Mouse (Mus musculus) hindbrain, embryonic 13.5 days (tissue): ENCODE data around the gene Rgs9. TPM values are rescaled to one million over a fixed set of nuclear protein-coding genes. Genes with fewer than 3 reads are reported as not detected.
"Not testable (repeated sequence)": the region's sequence is repeated elsewhere in the genome, so short reads cannot be mapped to it uniquely, and the experiment has no call there.

Experiments
- ATAC-seq: fragments of 200-750 bp; cut with Nextera tagmentation; 2 replicates; pipeline ENCODE4 v1.8.0; 2017; ENCODE audit warnings: moderate TSS enrichment; ENCODE audit not compliant: low FRiP score
- H3K27ac ChIP-seq: fragments of 300-500 bp; sonication (generic); 2 replicates; pipeline ENCODE4 v1.5.1; 2015; ENCODE audit warnings: inconsistent platforms, mild to moderate bottlenecking, moderate library complexity
- H3K27me3 ChIP-seq: fragments of 300-500 bp; sonication (generic); 2 replicates; pipeline ENCODE4 v1.6.1; 2015; ENCODE audit warnings: mild to moderate bottlenecking, inconsistent platforms
- H3K36me3 ChIP-seq: fragments of 300-500 bp; sonication (generic); 2 replicates; pipeline ENCODE4 v1.6.1; 2015; ENCODE audit warnings: mild to moderate bottlenecking, inconsistent platforms
- H3K4me1 ChIP-seq: fragments of 300-500 bp; sonication (generic); replicated peaks from 2 replicates; pipeline ENCODE4 v1.6.1; 2015; ENCODE audit warnings: inconsistent platforms
- H3K4me2 ChIP-seq: fragments of 300-500 bp; sonication (generic); 2 replicates; pipeline ENCODE4 v1.6.1; 2015; ENCODE audit warnings: inconsistent platforms, mild to moderate bottlenecking, moderate library complexity
- H3K4me3 ChIP-seq: fragments of 300-500 bp; sonication (generic); 2 replicates; pipeline ENCODE4 v1.5.1; 2015; ENCODE audit warnings: mild to moderate bottlenecking, inconsistent platforms
- H3K9ac ChIP-seq: fragments of 300-500 bp; sonication (generic); 2 replicates; pipeline ENCODE4 v1.6.1; 2015; ENCODE audit warnings: mild to moderate bottlenecking, inconsistent platforms
- H3K9me3 ChIP-seq: fragments of 300-500 bp; sonication (generic); 2 replicates; pipeline ENCODE4 v1.6.1; 2016; ENCODE audit warnings: inconsistent platforms
- WGBS: fragments of 180-500 bp; shearing (Covaris S2); methylation state at CpG from one replicate; pipeline ENCODE4 v1.1.7; 2015; 5-methylcytosine and 5-hydroxymethylcytosine counted together
- polyA plus RNA-seq: library from polyadenylated mRNA; unstranded; fragments of >200 nt; fragmentation: Nextera tagmentation; extraction: Ambion mirVana; gene quantifications from 2 replicates; pipeline ENCODE4 v1.2.1, GENCODE M21; 2015

The Rgs9 gene
- 6.2 and 7.6 TPM in 2 replicates for polyA plus RNA-seq

GRCm38 (mm10) chr11:109297710-109298375 is at the start of gene Rgs9:
TSS of gene Rgs9 (minus strand) at chr11:109298129.
- WGBS: 5% methylated on average over 37 of the region's 37 CpGs

GRCm38 (mm10) chr11:109347242-109347959 is 49.5 kb upstream of the Rgs9 start:
- ATAC-seq: peak; percentile 61; the same call in 1 of the 2 replicates
- WGBS: 71% methylated on average over 10 of the region's 10 CpGs
- H3K27ac ChIP-seq: 0 out of 2 replicates have a peak overlapping the region, but pooled peaks have one; percentile 24

More at GRCm38 (mm10) chr11:109297710-109298375, at the start of gene Rgs9:
- H3K4me1 ChIP-seq: peaks cover 19% of the 10 kb centered on the region
- no peaks in the 10 kb centered on the region for H3K9me3 ChIP-seq
- no peaks in the 10 kb centered on the region for H3K36me3 ChIP-seq
- H3K27ac ChIP-seq: no peak within 1 kb of the TSS; the same call in 1 of the 2 replicates
- H3K9ac ChIP-seq: peak within 1 kb of the TSS; percentile 74
- H3K27me3 ChIP-seq: 0 out of 2 replicates have a peak, but pooled peaks cover 20% of the 10 kb centered on the region
- H3K4me2 ChIP-seq: peak within 1 kb of the TSS; percentile 80
- peak; percentile 96 for ATAC-seq
- H3K4me3 ChIP-seq: peak within 1 kb of the TSS; percentile 48

GRCm38 (mm10) chr11:109343991-109344599 is 46.2 kb upstream of the Rgs9 start:
- H3K27ac ChIP-seq: no peak overlapping the region
- peaks cover 17% of the 10 kb centered on the region for H3K4me1 ChIP-seq
- no peaks in the 10 kb centered on the region for H3K27me3 ChIP-seq
- 35% methylated on average over 10 of the region's 10 CpGs for WGBS
- H3K9ac ChIP-seq: no peak overlapping the region
- no peaks in the 10 kb centered on the region for H3K9me3 ChIP-seq
- ATAC-seq: no peak
- H3K4me2 ChIP-seq: no peak overlapping the region
- no peaks in the 10 kb centered on the region for H3K36me3 ChIP-seq
- no peak overlapping the region for H3K4me3 ChIP-seq

More at GRCm38 (mm10) chr11:109347242-109347959, 49.5 kb upstream of the Rgs9 start:
- H3K4me3 ChIP-seq: no peak overlapping the region
- peaks cover 17% of the 10 kb centered on the region for H3K4me1 ChIP-seq
- no peaks in the 10 kb centered on the region for H3K36me3 ChIP-seq
- no peaks in the 10 kb centered on the region for H3K9me3 ChIP-seq
- no peak overlapping the region for H3K4me2 ChIP-seq
- no peaks in the 10 kb centered on the region for H3K27me3 ChIP-seq
- no peak overlapping the region for H3K9ac ChIP-seq

GRCm38 (mm10) chr11:109343558-109343957 is 45.6 kb upstream of the Rgs9 start:
- Histone ChIP-seq H3K9ac (no peak overlapping the region), H3K9me3 (no peaks in the 10 kb centered on the region), H3K4me3 (no peak overlapping the region), H3K27ac (no peak overlapping the region), H3K27me3 (no peaks in the 10 kb centered on the region), H3K4me2 (no peak overlapping the region), H3K4me1 (peaks cover 17% of the 10 kb centered on the region), H3K36me3 (no peaks in the 10 kb centered on the region)
- 27% methylated on average over 7 of the region's 7 CpGs for WGBS
- no peak for ATAC-seq

DNA sequence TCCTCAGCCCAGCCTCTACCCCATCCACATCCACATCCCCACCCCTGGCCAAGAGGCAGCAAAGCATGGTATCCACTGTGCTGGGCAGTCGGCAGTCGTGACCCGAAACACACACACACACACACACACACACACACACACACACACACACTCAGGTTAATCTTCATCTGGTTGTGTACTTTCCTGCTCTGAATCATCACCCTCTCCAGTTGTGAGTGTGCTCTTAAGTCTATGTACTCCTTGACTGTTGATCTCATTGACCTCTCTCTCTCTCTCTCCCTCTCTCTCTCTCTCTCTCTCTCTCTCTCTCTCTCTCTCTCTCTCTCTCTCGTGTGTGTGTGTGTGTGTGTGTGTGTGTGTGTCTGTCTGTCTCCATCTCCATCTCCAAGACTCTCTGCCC is 44.7 kb upstream of the Rgs9 start:
- H3K4me2 ChIP-seq, H3K27ac ChIP-seq, H3K9me3 ChIP-seq, H3K9ac ChIP-seq, H3K36me3 ChIP-seq, H3K27me3 ChIP-seq, H3K4me3 ChIP-seq, ATAC-seq: not testable (repeated sequence)
- 92% methylated on average over 4 of the region's 4 CpGs for WGBS
- peaks cover 16% of the 10 kb centered on the region for H3K4me1 ChIP-seq

DNA sequence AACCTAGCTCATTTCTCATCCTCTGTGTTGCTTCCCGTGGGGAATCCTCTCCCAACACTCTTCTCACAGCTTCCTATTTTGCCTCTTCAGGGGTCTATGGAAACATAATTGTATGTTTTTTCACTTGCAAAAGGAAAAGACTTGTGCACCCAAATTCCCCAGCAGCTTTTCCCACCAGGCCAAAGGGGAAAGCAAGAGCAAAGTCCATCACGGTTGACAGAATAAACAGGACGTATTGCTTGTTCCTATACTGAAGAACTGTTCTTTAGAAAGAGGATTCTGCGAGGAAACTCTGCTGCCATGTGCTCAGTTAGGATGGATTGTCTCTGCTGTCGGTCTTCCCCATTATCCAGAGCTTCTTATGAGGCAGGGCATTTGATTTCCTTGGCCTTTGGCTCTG is 42.6 kb upstream of the Rgs9 start:
- Histone ChIP-seq H3K9me3 (no peaks in the 10 kb centered on the region), H3K27me3 (no peaks in the 10 kb centered on the region), H3K27ac (no peak overlapping the region), H3K36me3 (no peaks in the 10 kb centered on the region), H3K4me2 (no peak overlapping the region), H3K4me1 (peaks cover 8% of the 10 kb centered on the region), H3K9ac (no peak overlapping the region), H3K4me3 (no peak overlapping the region)
- 79% methylated on average over 5 of the region's 5 CpGs for WGBS
- no peak for ATAC-seq

DNA sequence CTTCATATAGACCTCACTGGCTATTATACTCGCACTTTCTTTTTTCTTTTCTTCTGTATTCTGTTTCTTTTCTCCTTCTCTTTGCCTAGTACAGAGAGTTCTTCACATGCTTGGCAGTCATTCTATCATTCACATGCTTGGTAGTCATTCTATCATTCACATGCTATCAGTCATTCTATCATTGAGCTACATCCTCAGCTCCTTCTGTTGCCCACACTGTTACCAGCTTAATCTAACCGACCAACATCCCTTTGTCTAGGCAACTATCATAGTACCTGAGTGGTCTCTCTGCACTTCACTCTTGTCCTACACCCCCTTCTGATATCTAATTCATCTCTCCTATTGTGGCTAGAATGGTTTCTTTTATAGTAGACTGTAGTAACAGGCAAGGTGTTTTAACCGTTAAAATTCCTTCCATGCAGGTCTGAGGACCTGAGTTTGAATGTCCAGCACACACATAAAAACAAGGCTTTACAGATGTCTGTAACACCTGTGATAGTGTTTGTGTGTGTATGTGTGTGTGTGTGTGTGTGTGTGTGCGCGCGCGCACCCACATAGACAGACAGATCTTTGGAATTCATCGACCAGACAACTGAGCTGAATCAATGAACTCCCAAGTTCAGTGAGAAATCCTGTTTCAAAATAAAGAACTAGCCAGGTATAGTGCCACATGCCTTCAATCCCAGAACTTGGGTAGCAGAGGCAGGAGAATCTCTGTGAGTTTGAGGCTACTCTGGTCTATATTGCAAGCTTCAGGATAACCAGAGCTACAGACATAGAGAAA is 41.4 kb upstream of the Rgs9 start:
- Histone ChIP-seq H3K36me3 (no peaks in the 10 kb centered on the region), H3K27me3 (no peaks in the 10 kb centered on the region), H3K27ac (no peak overlapping the region), H3K9me3 (no peaks in the 10 kb centered on the region), H3K4me3 (no peak overlapping the region), H3K4me1 (peaks cover 8% of the 10 kb centered on the region), H3K9ac (no peak overlapping the region), H3K4me2 (no peak overlapping the region)
- 96% methylated on average over 8 of the region's 8 CpGs for WGBS
- ATAC-seq: no peak

- Histone ChIP-seq H3K9me3 (no peaks in the 10 kb centered on the region), H3K27ac (no peak overlapping the region), H3K9ac (no peak overlapping the region), H3K4me3 (no peak overlapping the region), H3K4me1 (peaks cover 9% of the 10 kb centered on the region; the same call in 1 of the 2 replicates), H3K4me2 (no peak overlapping the region), H3K36me3 (no peaks in the 10 kb centered on the region), H3K27me3 (no peaks in the 10 kb centered on the region)
- ATAC-seq: no peak
- WGBS: 62% methylated on average over 6 of the region's 6 CpGs
Observed at GRCm38 (mm10) chr11:109335890-109336289, 38.0 kb upstream of the Rgs9 start.

DNA sequence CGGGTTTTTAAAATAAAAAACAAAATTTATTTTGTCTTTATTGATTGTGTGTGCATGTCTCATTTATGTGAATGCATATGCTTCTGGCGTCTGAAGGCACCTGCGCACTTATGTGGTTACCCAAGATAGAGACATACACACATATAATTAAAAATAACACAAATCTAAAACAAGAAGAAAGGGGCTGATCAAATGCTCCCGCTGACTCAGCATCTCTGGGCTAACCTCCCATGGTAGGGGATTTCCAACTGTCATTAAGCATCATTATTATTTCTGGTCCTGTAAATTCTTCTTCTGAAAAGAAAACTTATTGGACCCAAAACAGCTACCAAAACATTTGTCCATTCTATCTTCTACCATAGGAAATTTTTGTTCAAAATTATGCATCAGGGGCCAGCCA is 36.8 kb upstream of the Rgs9 start:
- H3K27ac ChIP-seq: no peak overlapping the region
- H3K9me3 ChIP-seq: no peaks in the 10 kb centered on the region
- H3K36me3 ChIP-seq: no peaks in the 10 kb centered on the region
- no peak overlapping the region for H3K4me3 ChIP-seq
- peaks cover 10% of the 10 kb centered on the region; the same call in 1 of the 2 replicates for H3K4me1 ChIP-seq
- 93% methylated on average over 4 of the region's 4 CpGs for WGBS
- no peaks in the 10 kb centered on the region for H3K27me3 ChIP-seq
- no peak overlapping the region for H3K9ac ChIP-seq
- no peak for ATAC-seq
- no peak overlapping the region for H3K4me2 ChIP-seq

- H3K4me2 ChIP-seq: no peak overlapping the region
- ATAC-seq: no peak
- H3K27me3 ChIP-seq: no peaks in the 10 kb centered on the region
- WGBS: 77% methylated on average over 6 of the region's 6 CpGs
- H3K27ac ChIP-seq: no peak overlapping the region
- H3K4me3 ChIP-seq: no peak overlapping the region
- H3K36me3 ChIP-seq: no peaks in the 10 kb centered on the region
- no peaks in the 10 kb centered on the region for H3K9me3 ChIP-seq
- no peak overlapping the region for H3K9ac ChIP-seq
- H3K4me1 ChIP-seq: peaks cover 17% of the 10 kb centered on the region
Observed at GRCm38 (mm10) chr11:109332722-109333121, 34.8 kb upstream of the Rgs9 start.

- Histone ChIP-seq H3K9ac (no peak overlapping the region), H3K9me3 (no peaks in the 10 kb centered on the region), H3K36me3 (no peaks in the 10 kb centered on the region), H3K27ac (no peak overlapping the region), H3K4me2 (peak overlapping the region; percentile 49), H3K4me3 (peak overlapping the region; percentile 4; the same call in 1 of the 2 replicates), H3K4me1 (peaks cover 23% of the 10 kb centered on the region), H3K27me3 (no peaks in the 10 kb centered on the region)
- WGBS: 5% methylated on average over 6 of the region's 6 CpGs
- peak; percentile 83 for ATAC-seq
Observed at GRCm38 (mm10) chr11:109331424-109331824, 33.5 kb upstream of the Rgs9 start.
